Mouse (Mus musculus): ENCODE measurements around the gene Rprd1b. TPM values are rescaled to one million over a fixed set of nuclear protein-coding genes. Genes with fewer than 3 reads are reported as not detected.

Rprd1b gene
- polyA plus RNA-seq, 1 experiment: not detected

DNA sequence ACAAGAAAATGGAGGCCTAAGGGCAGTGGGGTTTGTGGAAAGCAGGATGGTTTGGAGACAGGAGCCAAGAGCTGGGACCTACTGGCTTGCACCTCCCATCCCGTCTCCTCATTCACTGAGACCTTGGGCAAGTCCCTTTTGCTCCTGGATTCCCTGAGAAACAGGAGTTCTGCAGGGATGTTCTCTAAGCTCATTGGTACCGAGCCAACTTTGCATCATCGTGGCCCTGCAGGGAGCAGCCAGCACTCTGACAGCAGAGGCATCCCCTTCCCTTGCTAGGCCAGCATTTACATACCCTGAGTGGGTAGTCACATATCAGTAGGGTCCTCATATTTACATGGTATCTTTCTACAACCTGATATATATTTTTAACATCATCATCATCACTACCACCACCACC, 92.6 kb downstream of the Rprd1b start:
- Histone ChIP-seq H3K4me3 (ENCODE audit: insufficient read depth, low read depth, low read length) (no peak overlapping the region), H3K4me1 (ENCODE audit: control insufficient read depth, insufficient read depth, low read length) (peaks cover 10% of the 10 kb centered on the region), H3K27ac (ENCODE audit: insufficient read depth, low read depth, low read length) (no peak overlapping the region)
- no peak for TF ChIP-seq POLR2A (IDR thresholded peaks at IDR 0.05; ENCODE audit: insufficient read depth, low read depth, low read length)
- no peak for TF ChIP-seq CTCF (IDR thresholded peaks at IDR 0.05; ENCODE audit: insufficient read depth, low read depth, low read length)
- WGBS: 68% methylated on average over 3 of the region's 3 CpGs

GRCm38 (mm10) chr2:158121645-158122326, 93.5 kb downstream of the Rprd1b start:
- H3K4me3 ChIP-seq (ENCODE audit: insufficient read depth, low read depth, low read length): no peak overlapping the region
- no peak overlapping the region for H3K27ac ChIP-seq (ENCODE audit: insufficient read depth, low read depth, low read length)
- TF ChIP-seq CTCF (IDR thresholded peaks at IDR 0.05; ENCODE audit: insufficient read depth, low read depth, low read length) (no peak), POLR2A (IDR thresholded peaks at IDR 0.05; ENCODE audit: insufficient read depth, low read depth, low read length) (no peak)
- WGBS: 65% methylated on average over 12 of the region's 12 CpGs
- H3K4me1 ChIP-seq (ENCODE audit: control insufficient read depth, insufficient read depth, low read length): peaks cover 10% of the 10 kb centered on the region

DNA sequence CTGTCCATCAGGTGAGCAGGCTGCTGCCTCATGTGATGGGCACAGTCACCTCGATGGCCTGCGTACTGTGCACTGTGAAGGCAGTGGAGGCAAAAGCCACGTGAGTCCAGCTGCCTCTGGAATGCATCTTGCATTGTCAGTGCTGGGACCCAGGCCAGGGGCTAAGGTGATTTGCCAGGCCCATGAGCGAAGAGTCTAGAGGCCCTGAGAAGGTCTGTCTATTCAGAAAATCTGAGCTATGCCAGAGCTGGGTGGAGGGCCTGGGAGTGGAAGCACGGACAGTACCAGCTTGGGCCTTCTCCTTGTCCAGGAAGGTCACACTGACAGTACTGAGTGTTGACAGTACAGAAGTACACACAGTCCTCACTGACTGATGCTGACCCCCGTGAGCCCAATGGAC, 94.5 kb downstream of the Rprd1b start:
- no peak overlapping the region for H3K4me3 ChIP-seq (ENCODE audit: insufficient read depth, low read depth, low read length)
- peaks cover 10% of the 10 kb centered on the region for H3K4me1 ChIP-seq (ENCODE audit: control insufficient read depth, insufficient read depth, low read length)
- H3K27ac ChIP-seq (ENCODE audit: insufficient read depth, low read depth, low read length): no peak overlapping the region
- TF ChIP-seq POLR2A (IDR thresholded peaks at IDR 0.05; ENCODE audit: insufficient read depth, low read depth, low read length): no peak
- TF ChIP-seq CTCF (IDR thresholded peaks at IDR 0.05; ENCODE audit: insufficient read depth, low read depth, low read length): no peak
- 84% methylated on average over 6 of the region's 6 CpGs for WGBS

GRCm38 (mm10) chr2:158127245-158127644, 98.9 kb downstream of the Rprd1b start:
- 97% methylated on average over 6 of the region's 6 CpGs for WGBS
- Histone ChIP-seq H3K4me3 (ENCODE audit: insufficient read depth, low read depth, low read length) (no peak overlapping the region), H3K27ac (ENCODE audit: insufficient read depth, low read depth, low read length) (no peak overlapping the region), H3K4me1 (ENCODE audit: control insufficient read depth, insufficient read depth, low read length) (peaks cover 13% of the 10 kb centered on the region)
- TF ChIP-seq POLR2A (IDR thresholded peaks at IDR 0.05; ENCODE audit: insufficient read depth, low read depth, low read length): no peak
- no peak for TF ChIP-seq CTCF (IDR thresholded peaks at IDR 0.05; ENCODE audit: insufficient read depth, low read depth, low read length)

DNA sequence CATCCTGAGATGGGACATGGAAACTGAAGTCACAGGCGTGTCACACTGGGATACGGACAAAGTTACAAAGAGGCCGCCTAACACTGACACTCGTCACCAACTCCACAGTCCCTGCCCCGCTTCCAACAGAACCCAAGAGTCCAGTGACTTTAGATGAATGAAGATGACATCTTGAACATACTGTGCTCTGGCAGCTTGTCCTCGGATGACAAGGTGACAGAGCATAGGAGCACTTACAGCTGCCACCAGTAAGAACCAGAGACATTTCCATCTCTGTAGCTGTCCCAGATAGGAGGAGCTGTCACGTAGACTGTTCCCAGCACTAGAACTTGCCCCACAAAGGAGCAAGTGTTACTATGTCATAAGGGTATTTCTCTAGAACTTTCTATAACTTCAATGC, 99.6 kb downstream of the Rprd1b start:
- peaks cover 13% of the 10 kb centered on the region for H3K4me1 ChIP-seq (ENCODE audit: control insufficient read depth, insufficient read depth, low read length)
- H3K4me3 ChIP-seq (ENCODE audit: insufficient read depth, low read depth, low read length): no peak overlapping the region
- 95% methylated on average over 7 of the region's 7 CpGs for WGBS
- TF ChIP-seq POLR2A (IDR thresholded peaks at IDR 0.05; ENCODE audit: insufficient read depth, low read depth, low read length) (no peak), CTCF (IDR thresholded peaks at IDR 0.05; ENCODE audit: insufficient read depth, low read depth, low read length) (no peak)
- no peak overlapping the region for H3K27ac ChIP-seq (ENCODE audit: insufficient read depth, low read depth, low read length)

- WGBS: 88% methylated on average over 8 of the region's 8 CpGs
- Histone ChIP-seq H3K27ac (ENCODE audit: insufficient read depth, low read depth, low read length) (no peak overlapping the region), H3K4me1 (ENCODE audit: control insufficient read depth, insufficient read depth, low read length) (peaks cover 13% of the 10 kb centered on the region), H3K4me3 (ENCODE audit: insufficient read depth, low read depth, low read length) (no peak overlapping the region)
- no peak for TF ChIP-seq CTCF (IDR thresholded peaks at IDR 0.05; ENCODE audit: insufficient read depth, low read depth, low read length)
- TF ChIP-seq POLR2A (IDR thresholded peaks at IDR 0.05; ENCODE audit: insufficient read depth, low read depth, low read length): no peak
These were observed 100.3 kb downstream of the Rprd1b start for GRCm38 (mm10) chr2:158128461-158129130.

- Histone ChIP-seq H3K4me3 (ENCODE audit: insufficient read depth, low read depth, low read length) (no peak overlapping the region), H3K27ac (ENCODE audit: insufficient read depth, low read depth, low read length) (no peak overlapping the region), H3K4me1 (ENCODE audit: control insufficient read depth, insufficient read depth, low read length) (peaks cover 13% of the 10 kb centered on the region)
- WGBS: 92% methylated on average over 16 of the region's 16 CpGs
- TF ChIP-seq CTCF (IDR thresholded peaks at IDR 0.05; ENCODE audit: insufficient read depth, low read depth, low read length) (no peak), POLR2A (IDR thresholded peaks at IDR 0.05; ENCODE audit: insufficient read depth, low read depth, low read length) (no peak)
These were observed 101.2 kb downstream of the Rprd1b start for GRCm38 (mm10) chr2:158129291-158130002.

GRCm38 (mm10) chr2:158130391-158130986, 102.2 kb downstream of the Rprd1b start:
- Histone ChIP-seq H3K27ac (ENCODE audit: insufficient read depth, low read depth, low read length) (no peak overlapping the region; the same call in 1 of the 2 replicates), H3K4me1 (ENCODE audit: control insufficient read depth, insufficient read depth, low read length) (peaks cover 13% of the 10 kb centered on the region), H3K4me3 (ENCODE audit: insufficient read depth, low read depth, low read length) (no peak overlapping the region)
- TF ChIP-seq POLR2A (IDR thresholded peaks at IDR 0.05; ENCODE audit: insufficient read depth, low read depth, low read length): no peak
- TF ChIP-seq CTCF (IDR thresholded peaks at IDR 0.05; ENCODE audit: insufficient read depth, low read depth, low read length): no peak
- WGBS: 76% methylated on average over 5 of the region's 5 CpGs
